Mouse (Mus musculus) layer of hippocampus, postnatal 25 days (tissue): ENCODE measurements around the gene Itga3. TPM values are rescaled to one million over a fixed set of nuclear protein-coding genes. Genes with fewer than 3 reads are reported as not detected.
A peak's percentile ranks its signal among the peaks of the same experiment; 100 is the strongest.

Experiments
- DNase-seq, 2 experiments: peaks; one replicate each; pipeline ENCODE4 v3.0.0; 2022; ENCODE audit warnings: mixed read lengths in 2 of 2, low spot score in 1 of 2; ENCODE audit errors: extremely low spot score in 1 of 2
- total RNA-seq, 2 experiments: library from RNA; stranded (reverse); gene quantifications; 2 replicates each; pipeline ENCODE4 v1.2.3; 2021

Itga3 gene
- total RNA-seq, 2 experiments from 2014 or later = 11.7 to 15.6 TPM

DNA sequence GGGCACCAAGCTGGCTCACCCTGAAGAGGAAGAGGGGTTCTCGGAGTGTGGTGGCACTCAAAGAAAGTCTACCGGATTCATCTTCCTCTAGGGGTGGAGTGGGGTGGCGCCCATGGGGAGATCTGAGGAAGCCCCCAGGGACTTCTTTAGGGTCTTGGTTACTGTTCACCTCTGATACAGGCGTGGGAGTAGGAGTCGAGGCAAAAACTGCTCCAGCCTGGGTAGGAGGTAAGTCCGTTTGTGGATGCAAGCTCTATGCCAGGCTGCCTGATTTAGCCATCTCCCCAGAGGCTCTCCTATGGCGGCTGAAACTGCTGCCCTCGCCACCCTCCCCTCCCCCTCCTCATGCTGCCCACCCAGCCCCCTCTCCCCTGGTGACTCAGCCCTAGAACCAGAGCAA lies 4.5 kb downstream of the Itga3 start:
- no peak for DNase-seq

DNA sequence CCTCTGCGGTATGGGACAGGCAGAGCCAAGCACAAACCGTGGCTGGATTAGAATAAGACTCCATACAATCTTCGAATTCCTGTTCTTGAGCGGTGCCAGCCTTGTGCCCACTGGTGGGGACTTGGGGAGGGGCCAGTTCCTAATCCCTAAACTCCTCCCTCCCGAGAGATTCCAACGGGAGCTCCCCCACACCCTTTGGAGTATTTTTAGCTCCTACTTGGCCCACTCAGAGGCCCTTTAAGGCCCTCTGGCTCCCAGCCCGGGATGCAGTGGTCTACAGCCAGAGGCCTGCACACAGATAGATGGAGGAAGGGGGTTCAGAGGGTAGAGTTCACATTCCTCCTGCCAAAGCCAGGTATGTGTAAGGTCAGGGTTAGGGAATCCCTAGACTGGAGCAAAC lies 5.3 kb downstream of the Itga3 start:
- no peak for DNase-seq

GRCm38 (mm10) chr11:95070140-95071107 lies 6.2 kb downstream of the Itga3 start:
- no peak for DNase-seq

GRCm38 (mm10) chr11:95069226-95069957 lies 7.2 kb downstream of the Itga3 start:
- DNase-seq = no peak

- DNase-seq = no peak
These were observed 19.7 kb downstream of the Itga3 start for GRCm38 (mm10) chr11:95056768-95057501.

- DNase-seq = no peak
These were observed 23.5 kb downstream of the Itga3 start for GRCm38 (mm10) chr11:95053062-95053461.

DNA sequence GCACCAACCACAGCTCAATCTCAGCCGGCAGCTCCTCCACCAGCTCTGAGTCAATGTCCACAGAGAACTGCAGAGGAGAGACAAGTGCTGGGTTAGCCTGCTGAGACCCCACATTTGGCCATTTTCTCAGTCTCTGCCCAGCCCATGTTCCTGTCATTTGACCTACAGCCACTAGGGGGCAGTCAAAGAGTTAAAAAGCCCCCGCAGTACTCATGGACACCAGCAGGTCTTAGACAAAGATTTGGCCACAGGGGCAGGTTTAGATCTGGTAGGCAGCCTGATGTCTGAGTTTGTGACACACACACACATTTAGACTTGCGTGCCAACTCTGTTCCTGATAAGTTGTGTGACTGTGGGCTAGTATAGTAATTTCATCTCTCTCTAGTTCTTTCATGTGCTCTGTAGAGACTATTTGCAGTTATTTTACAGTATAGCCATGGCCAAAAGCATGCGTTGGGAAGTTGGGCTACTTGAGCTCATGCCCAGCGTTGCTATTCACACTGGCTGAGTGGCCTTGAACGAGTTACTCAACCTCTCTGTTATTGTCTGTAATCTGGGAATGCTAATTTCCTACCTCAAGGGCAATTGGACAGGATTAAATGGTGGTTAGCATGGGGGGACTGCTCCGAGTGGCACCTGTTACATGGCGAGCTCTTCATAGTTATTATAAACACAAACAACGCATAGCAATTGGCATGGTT lies 29.5 kb downstream of the Itga3 start:
- DNase-seq = peak in 1 of 2 experiments; percentile 63

- DNase-seq = no peak
These were observed 32.3 kb downstream of the Itga3 start for GRCm38 (mm10) chr11:95044185-95044870.

DNA sequence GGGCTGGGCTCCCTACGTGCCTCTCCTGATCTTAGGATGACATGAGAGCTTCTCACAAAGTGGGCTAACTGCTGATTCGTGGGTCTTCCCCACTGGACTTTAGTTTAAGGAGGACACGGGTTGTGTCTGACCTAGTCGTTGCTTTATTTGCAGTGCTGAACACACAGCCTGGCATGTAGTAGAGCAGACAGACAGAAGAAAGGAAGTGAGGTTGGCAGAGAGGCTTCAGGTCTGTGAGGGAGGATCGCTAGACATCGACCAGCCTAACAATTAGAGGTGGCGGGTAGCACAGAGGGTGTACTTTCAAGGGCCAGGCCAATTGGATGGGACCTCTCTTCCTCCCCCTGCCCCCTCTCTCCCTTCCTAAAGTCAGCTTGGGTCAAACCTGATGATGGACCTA lies 33.0 kb downstream of the Itga3 start:
- DNase-seq = no peak

GRCm38 (mm10) chr11:95043060-95043459 lies 33.5 kb downstream of the Itga3 start:
- no peak for DNase-seq

DNA sequence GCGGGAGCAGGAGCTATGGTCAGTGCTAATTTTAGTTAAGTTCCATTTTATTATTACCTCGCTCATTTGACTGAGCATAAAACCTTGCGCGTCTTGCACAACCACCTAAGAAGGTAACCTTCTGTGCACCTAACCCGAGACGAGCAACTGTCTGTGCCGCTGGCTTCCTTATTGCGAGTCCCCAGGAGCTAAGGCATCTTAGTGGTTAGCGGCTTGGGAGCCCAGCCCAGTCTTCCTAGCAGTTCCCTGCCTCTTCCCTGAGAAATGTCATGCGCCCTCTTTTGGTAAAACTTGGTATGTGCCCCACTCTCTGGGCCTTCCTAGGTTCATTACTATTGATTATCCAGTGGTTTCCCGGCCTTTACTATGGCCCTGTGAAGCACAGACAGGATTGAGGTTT lies 34.5 kb downstream of the Itga3 start:
- peak; percentile 69 to 85 for DNase-seq

- peak; percentile 77 to 86 for DNase-seq
These were observed 35.4 kb downstream of the Itga3 start, which contains the start of gene Pdk2 for GRCm38 (mm10) chr11:95041139-95041609. Gene Pdk2, minus strand, starts transcription at chr11:95041354.

- DNase-seq = no peak
These were observed 36.0 kb downstream of the Itga3 start for GRCm38 (mm10) chr11:95040491-95041138.

GRCm38 (mm10) chr11:95039766-95040165 lies 36.8 kb downstream of the Itga3 start:
- no peak for DNase-seq

GRCm38 (mm10) chr11:95038818-95039655 lies 37.6 kb downstream of the Itga3 start:
- no peak for DNase-seq

DNA sequence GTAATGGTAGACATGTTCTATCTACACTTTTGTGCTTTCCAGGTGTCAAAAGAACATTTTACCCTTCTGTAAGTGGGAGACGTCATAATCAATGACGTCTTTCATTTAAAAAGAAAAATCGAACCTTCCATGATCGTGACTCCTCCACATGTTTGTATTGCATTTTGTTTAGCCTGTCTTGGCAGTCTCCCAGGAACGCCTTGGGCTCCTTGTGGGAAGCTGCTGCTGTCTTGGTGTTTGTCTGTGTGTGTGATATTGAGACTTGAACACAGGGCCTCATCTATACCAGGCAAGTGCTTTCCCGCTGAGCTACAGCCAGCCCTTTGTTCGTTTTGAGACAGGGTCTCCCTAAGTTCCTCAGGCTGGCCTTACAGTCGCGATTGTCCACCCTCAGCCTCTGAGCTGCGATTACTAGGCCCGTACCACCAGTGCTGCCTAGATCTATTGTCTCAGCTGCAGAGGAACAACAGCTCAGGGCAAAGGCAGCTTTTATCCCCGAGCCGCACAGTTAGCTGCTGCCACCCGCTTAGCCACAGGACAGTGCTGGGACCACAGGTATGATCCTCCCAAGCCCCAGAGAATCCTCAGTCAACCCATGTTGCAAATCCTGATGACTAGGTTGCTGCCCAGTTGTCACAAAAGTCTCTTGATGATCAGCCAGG lies 38.3 kb downstream of the Itga3 start:
- DNase-seq = no peak

GRCm38 (mm10) chr11:95037306-95037705 lies 39.3 kb downstream of the Itga3 start:
- DNase-seq = no peak
